ENCODE assay signal across 8 mouse cellular contexts in the genomic region with DNA sequence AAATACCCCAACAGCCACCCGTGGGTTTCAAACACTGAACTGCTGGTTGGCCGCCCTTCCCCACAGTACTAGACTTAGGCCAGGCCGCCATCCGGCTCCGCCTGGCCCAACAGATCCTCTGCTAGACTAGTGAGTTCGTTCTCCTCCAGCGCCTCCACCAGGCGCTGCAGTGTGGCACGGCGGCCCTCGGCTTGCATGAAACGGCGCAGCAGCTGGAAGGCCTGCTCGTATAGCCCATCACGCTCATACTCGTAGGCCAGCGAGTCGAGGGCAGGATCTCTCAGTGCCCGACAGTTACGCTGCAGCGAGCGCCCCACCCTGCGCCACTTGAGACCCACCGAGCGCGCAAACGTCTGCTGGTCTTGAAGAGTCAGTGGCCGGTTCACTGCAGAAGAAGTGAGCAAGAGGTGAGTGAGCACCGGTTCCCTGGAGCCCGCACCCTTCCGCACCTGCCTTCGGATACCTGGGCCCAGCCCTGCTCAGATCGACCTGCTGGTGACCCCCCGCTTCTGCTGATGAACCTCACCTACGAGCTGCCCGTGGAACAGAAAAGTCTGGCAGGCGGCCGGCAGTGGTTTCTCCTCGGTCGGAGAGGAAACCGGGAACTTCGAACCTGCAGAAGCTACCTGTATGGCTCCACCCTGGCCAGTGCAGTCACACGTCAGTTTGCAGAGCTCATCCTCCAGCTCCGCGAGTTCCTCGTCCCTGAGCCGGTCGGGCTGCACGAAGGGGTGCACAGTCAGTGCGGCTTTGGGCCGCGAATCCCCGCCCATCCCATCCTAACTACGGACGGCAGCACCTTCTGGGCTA. TPM values are rescaled to one million over a fixed set of nuclear protein-coding genes. Genes with fewer than 3 reads are reported as not detected.
DNase-seq lines count a peak whose midpoint lies in the region; ATAC-seq and TF ChIP-seq lines count a peak whose summit lies in the region.

No protein-coding gene starts in this region.

- WGBS in heart, embryonic 16.5 days = 7% methylated on average over 55 of the region's 55 CpGs
- WGBS in liver, embryonic 15.5 days (ENCODE audit: insufficient replicate concordance) = 17% methylated on average over 55 of the region's 55 CpGs
- whole genome bisulfite sequencing in neural tube, embryonic 15.5 days = 4% methylated on average over 55 of the region's 55 CpGs

- H3K27ac ChIP-seq in left cerebral cortex, adult 2 months = no peak overlapping the region
- H3K27ac ChIP-seq in heart, embryonic 16.5 days (ENCODE audit: low read length) = no peak overlapping the region
- no peak overlapping the region for H3K27ac ChIP-seq in liver, embryonic 15.5 days (replicated peaks)
- H3K27ac ChIP-seq in neural tube, embryonic 15.5 days (replicated peaks) = no peak overlapping the region

- peaks cover 4% of the 10 kb centered on the region for H3K9me3 ChIP-seq in heart, embryonic 16.5 days (replicated peaks; ENCODE audit: control insufficient read depth, low read length)
- no peaks in the 10 kb centered on the region for H3K9me3 ChIP-seq in liver, embryonic 15.5 days (replicated peaks)
- H3K9me3 ChIP-seq in neural tube, embryonic 15.5 days (replicated peaks) = no peaks in the 10 kb centered on the region

- peak overlapping the region; percentile 93 for H3K4me2 ChIP-seq in heart, embryonic 16.5 days (ENCODE audit: low read depth, low read length)
- peak overlapping the region; percentile 78 for H3K4me2 ChIP-seq in liver, embryonic 15.5 days
- H3K4me2 ChIP-seq in neural tube, embryonic 15.5 days = peak overlapping the region; percentile 82

- no peaks in the 10 kb centered on the region for H3K36me3 ChIP-seq in heart, embryonic 16.5 days (ENCODE audit: control insufficient read depth, insufficient read depth)
- no peaks in the 10 kb centered on the region for H3K36me3 ChIP-seq in liver, embryonic 15.5 days (replicated peaks)
- no peaks in the 10 kb centered on the region for H3K36me3 ChIP-seq in neural tube, embryonic 15.5 days

- H3K4me1 ChIP-seq in heart, embryonic 16.5 days (ENCODE audit: control insufficient read depth, insufficient read depth, low read length) = peaks cover 22% of the 10 kb centered on the region
- peaks cover 71% of the 10 kb centered on the region for H3K4me1 ChIP-seq in liver, embryonic 15.5 days (replicated peaks)
- peaks cover 35% of the 10 kb centered on the region for H3K4me1 ChIP-seq in neural tube, embryonic 15.5 days

- peaks cover 24% of the 10 kb centered on the region for H3K27me3 ChIP-seq in heart, embryonic 16.5 days (ENCODE audit: control insufficient read depth, insufficient read depth, low read length)
- peaks cover 85% of the 10 kb centered on the region for H3K27me3 ChIP-seq in liver, embryonic 15.5 days
- H3K27me3 ChIP-seq in neural tube, embryonic 15.5 days (replicated peaks) = peaks cover 77% of the 10 kb centered on the region

- no peak for ATAC-seq in heart, embryonic 16.5 days (replicated peaks; ENCODE audit: extremely low read depth, insufficient read depth, low FRiP score)
- no peak for ATAC-seq in liver, embryonic 15.5 days (ENCODE audit: insufficient read depth)
- peak; percentile 20; the same call in 1 of the 2 replicates for ATAC-seq in neural tube, embryonic 15.5 days (ENCODE audit: low FRiP score)

- peak overlapping the region; percentile 44 for H3K4me3 ChIP-seq in left cerebral cortex, adult 2 months
- peak overlapping the region; percentile 57 for H3K4me3 ChIP-seq in heart, embryonic 16.5 days (ENCODE audit: low read length)
- H3K4me3 ChIP-seq in liver, embryonic 15.5 days (replicated peaks) = peak overlapping the region; percentile 42
- peak overlapping the region; percentile 41 for H3K4me3 ChIP-seq in neural tube, embryonic 15.5 days (replicated peaks)

- H3K9ac ChIP-seq in heart, embryonic 16.5 days (ENCODE audit: low read length) = peak overlapping the region; percentile 59
- no peak overlapping the region; the same call in 1 of the 2 replicates for H3K9ac ChIP-seq in liver, embryonic 15.5 days
- H3K9ac ChIP-seq in neural tube, embryonic 15.5 days (replicated peaks) = peak overlapping the region; percentile 18; the same call in 1 of the 2 replicates

- intact Hi-C loops in left cerebral cortex, adult 2 months (cut with DNase I) = no loop called here

- peak; percentile 19 for TF ChIP-seq CTCF in left cerebral cortex, adult 2 months (IDR thresholded peaks at IDR 0.05)

- no peak for DNase-seq in left cerebral cortex, adult 2 months (ENCODE audit: extremely low spot score in 1 of 2, low spot score in 2 of 2)
- no peak for DNase-seq in left cerebral cortex, adult 11 months (ENCODE audit: low spot score)
- DNase-seq in cerebellum, postnatal 10 days = peak; percentile 54 to 58
- no peak for DNase-seq in spleen, adult 12 weeks (ENCODE audit: low spot score)
- no peak for DNase-seq in layer of hippocampus, adult 18-20 months (ENCODE audit: low spot score in 2 of 2)

RNA-seq across cellular contexts. Expression of gene B3gnt9, which starts 4.2 kb away (rescaled TPM):
- 1 to 10 TPM; 2.1 to 2.8 TPM for total RNA-seq in left cerebral cortex, adult 2 months (2021)
- polyA plus RNA-seq in heart, embryonic 16.5 days (2015; fragmentation: Nextera tagmentation; extraction: Ambion mirVana) = 12.7 and 13.1 TPM in 2 replicates
- polyA plus RNA-seq in liver, embryonic 15.5 days (2015; fragmentation: Nextera tagmentation; extraction: Ambion mirVana) = 2.3 and 2.4 TPM in 2 replicates
- polyA plus RNA-seq in neural tube, embryonic 15.5 days (2015; fragmentation: Nextera tagmentation; extraction: Ambion mirVana) = 12.3 and 12.4 TPM in 2 replicates
- total RNA-seq in layer of hippocampus, adult 18-20 months (2021) = 1 to 10 TPM; 3.3 to 3.8 TPM

RNA-seq across cellular contexts. Expression of gene Tradd, which starts 5.3 kb away (rescaled TPM):
- total RNA-seq in left cerebral cortex, adult 2 months (2021) = 1 to 10 TPM; 8.0 TPM
- polyA plus RNA-seq in heart, embryonic 16.5 days (2015; fragmentation: Nextera tagmentation; extraction: Ambion mirVana) = 20.3 and 25.4 TPM in 2 replicates
- polyA plus RNA-seq in liver, embryonic 15.5 days (2015; fragmentation: Nextera tagmentation; extraction: Ambion mirVana) = 14.9 and 15.5 TPM in 2 replicates
- 20.7 and 24.3 TPM in 2 replicates for polyA plus RNA-seq in neural tube, embryonic 15.5 days (2015; fragmentation: Nextera tagmentation; extraction: Ambion mirVana)
- 1 to 10 TPM; 7.8 to 8.5 TPM for total RNA-seq in layer of hippocampus, adult 18-20 months (2021)

RNA-seq across cellular contexts. Expression of gene Fbxl8, which starts 5.3 kb away (rescaled TPM):
- total RNA-seq in left cerebral cortex, adult 2 months (2021) = 1 to 10 TPM in 1 of 2 experiments, under 1 TPM in 1; 1.00 to 1.1 TPM
- 4.5 and 5.0 TPM in 2 replicates for polyA plus RNA-seq in heart, embryonic 16.5 days (2015; fragmentation: Nextera tagmentation; extraction: Ambion mirVana)
- 1.2 and 1.3 TPM in 2 replicates for polyA plus RNA-seq in liver, embryonic 15.5 days (2015; fragmentation: Nextera tagmentation; extraction: Ambion mirVana)
- polyA plus RNA-seq in neural tube, embryonic 15.5 days (2015; fragmentation: Nextera tagmentation; extraction: Ambion mirVana) = 1.9 and 3.0 TPM in 2 replicates
- 1 to 10 TPM; 1.0 to 1.1 TPM for total RNA-seq in layer of hippocampus, adult 18-20 months (2021)

RNA-seq across cellular contexts. Expression of gene Hsf4, which starts 10.5 kb away (rescaled TPM):
- 10 to 100 TPM; 17.2 to 17.5 TPM for total RNA-seq in left cerebral cortex, adult 2 months (2021)
- 0.27 and 0.29 TPM in 2 replicates for polyA plus RNA-seq in heart, embryonic 16.5 days (2015; fragmentation: Nextera tagmentation; extraction: Ambion mirVana)
- not detected in 2 replicates for polyA plus RNA-seq in liver, embryonic 15.5 days (2015; fragmentation: Nextera tagmentation; extraction: Ambion mirVana)
- 0.45 and 0.92 TPM in 2 replicates for polyA plus RNA-seq in neural tube, embryonic 15.5 days (2015; fragmentation: Nextera tagmentation; extraction: Ambion mirVana)
- total RNA-seq in layer of hippocampus, adult 18-20 months (2021) = 10 to 100 TPM; 11.5 to 13.0 TPM

RNA-seq across cellular contexts. Expression of gene Nol3, which starts 16.8 kb away (rescaled TPM):
- total RNA-seq in left cerebral cortex, adult 2 months (2021) = 10 to 100 TPM in 1 of 2 experiments, 1 to 10 TPM in 1; 8.9 to 10.4 TPM
- polyA plus RNA-seq in heart, embryonic 16.5 days (2015; fragmentation: Nextera tagmentation; extraction: Ambion mirVana) = 5.2 and 5.8 TPM in 2 replicates
- polyA plus RNA-seq in liver, embryonic 15.5 days (2015; fragmentation: Nextera tagmentation; extraction: Ambion mirVana) = 0.22 and 0.30 TPM in 2 replicates
- 5.7 and 6.2 TPM in 2 replicates for polyA plus RNA-seq in neural tube, embryonic 15.5 days (2015; fragmentation: Nextera tagmentation; extraction: Ambion mirVana)
- total RNA-seq in layer of hippocampus, adult 18-20 months (2021) = 10 to 100 TPM; 10.4 to 10.9 TPM

Comparison
In these comparisons a context has a peak if more than half of its experiments do, and no peak if none do; other contexts are left out.
1. DNase-seq: peak in cerebellum, postnatal 10 days (2 of 2); none in left cerebral cortex, adult 2 months (0 of 2), left cerebral cortex, adult 11 months (single experiment), spleen, adult 12 weeks (single experiment) and layer of hippocampus, adult 18-20 months (0 of 2).
2. Peak in every context shown above with its lines, with median percentiles within 50 percentile points of each other: H3K4me3 ChIP-seq and H3K4me2 ChIP-seq.